ENCODE assay signal across 21 mouse cellular contexts in the genomic region with DNA sequence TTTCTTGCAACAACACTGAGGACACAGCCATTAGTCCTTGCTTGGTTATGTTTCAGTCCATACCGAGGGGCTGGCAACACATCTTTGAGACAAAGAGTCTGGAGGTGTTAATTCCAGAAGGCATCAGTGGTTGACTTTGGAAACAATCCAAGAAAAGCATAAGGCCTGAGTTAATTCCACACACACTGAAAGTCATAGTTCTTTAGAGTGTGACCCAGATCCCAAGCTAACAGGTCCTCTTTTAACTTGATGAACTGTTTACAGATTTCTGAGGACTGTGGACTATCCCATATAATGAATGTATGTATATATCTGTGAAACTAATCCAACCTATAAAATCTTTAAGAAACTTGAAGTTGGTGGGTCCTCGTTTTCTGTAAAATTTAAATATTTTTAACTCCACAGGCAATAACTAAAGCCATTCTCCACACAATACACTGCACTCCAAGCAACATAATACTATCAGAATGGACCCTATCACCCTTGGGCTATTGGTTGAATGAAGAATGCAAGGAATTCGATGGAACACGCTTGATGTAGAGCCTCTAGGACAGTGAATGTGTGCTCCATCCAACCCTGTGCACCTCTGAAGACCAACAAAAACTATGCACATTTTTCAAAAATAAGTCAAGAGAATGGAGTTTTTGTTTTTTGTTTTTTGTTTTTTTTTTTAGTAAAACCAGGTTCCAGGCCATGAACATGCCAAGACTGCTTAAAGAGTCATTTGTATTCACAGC. TPM values are rescaled to one million over a fixed set of nuclear protein-coding genes. Genes with fewer than 3 reads are reported as not detected.
DNase-seq lines count a peak whose midpoint lies in the region; ATAC-seq and TF ChIP-seq lines count a peak whose summit lies in the region.
"Had no signal": no experiment of that assay in that cellular context is flagged by ENCODE, and none has a peak within 500 bp of the region (broad histone marks: within the 10 kb centered on the region; RNA-seq: fewer than 3 reads in every experiment).

No protein-coding gene starts in this region.

- WGBS in hindbrain, postnatal 0 days, result 80% methylated on average over 4 of the region's 4 CpGs
- WGBS in hindbrain, embryonic 12.5 days, result 88% methylated on average over 4 of the region's 4 CpGs
- WGBS in limb, embryonic 12.5 days, result 63% methylated on average over 4 of the region's 4 CpGs
- 85% methylated on average over 4 of the region's 4 CpGs for WGBS in limb, embryonic 10.5 days

- TF ChIP-seq CTCF in hindbrain, postnatal 0 days (IDR thresholded peaks at IDR 0.05; ENCODE audit: low read depth), result no peak

- H3K27ac ChIP-seq in hindbrain, postnatal 0 days, result no peak overlapping the region
- no peak overlapping the region for H3K27ac ChIP-seq in hindbrain, embryonic 12.5 days
- H3K27ac ChIP-seq in limb, embryonic 12.5 days, result peak overlapping the region; percentile 70; the same call in 1 of the 2 replicates
- no peak overlapping the region for H3K27ac ChIP-seq in limb, embryonic 10.5 days
- H3K27ac ChIP-seq: embryonic facial prominence, embryonic 13.5 days; forebrain, embryonic 13.5 days; heart, embryonic 13.5 days; hindbrain, embryonic 13.5 days had no signal

- H3K4me3 ChIP-seq in hindbrain, postnatal 0 days (ENCODE audit: low read length), result no peak overlapping the region
- no peak overlapping the region for H3K4me3 ChIP-seq in hindbrain, embryonic 12.5 days
- no peak overlapping the region for H3K4me3 ChIP-seq in limb, embryonic 12.5 days (replicated peaks)
- no peak overlapping the region for H3K4me3 ChIP-seq in limb, embryonic 10.5 days
- H3K4me3 ChIP-seq: embryonic facial prominence, embryonic 13.5 days; forebrain, embryonic 13.5 days; heart, embryonic 13.5 days; hindbrain, embryonic 13.5 days had no signal

- H3K27me3 ChIP-seq in hindbrain, postnatal 0 days (ENCODE audit: insufficient read depth, low read length), result no peaks in the 10 kb centered on the region
- no peaks in the 10 kb centered on the region for H3K27me3 ChIP-seq in hindbrain, embryonic 12.5 days
- no peaks in the 10 kb centered on the region for H3K27me3 ChIP-seq in limb, embryonic 12.5 days
- no peaks in the 10 kb centered on the region for H3K27me3 ChIP-seq in limb, embryonic 10.5 days (ENCODE audit: low read depth, poor library complexity, severe bottlenecking)
- H3K27me3 ChIP-seq: embryonic facial prominence, embryonic 13.5 days; forebrain, embryonic 13.5 days; heart, embryonic 13.5 days; hindbrain, embryonic 13.5 days had no signal

- no peak overlapping the region for H3K9ac ChIP-seq in hindbrain, postnatal 0 days (replicated peaks; ENCODE audit: low read length)
- no peak overlapping the region for H3K9ac ChIP-seq in hindbrain, embryonic 12.5 days
- H3K9ac ChIP-seq in limb, embryonic 12.5 days (replicated peaks), result no peak overlapping the region
- H3K9ac ChIP-seq: embryonic facial prominence, embryonic 13.5 days; forebrain, embryonic 13.5 days; forebrain, postnatal 0 days; heart, embryonic 13.5 days; hindbrain, embryonic 13.5 days had no signal

- no peaks in the 10 kb centered on the region for H3K36me3 ChIP-seq in hindbrain, postnatal 0 days (ENCODE audit: insufficient read depth, low read length)
- H3K36me3 ChIP-seq in hindbrain, embryonic 12.5 days, result no peaks in the 10 kb centered on the region
- no peaks in the 10 kb centered on the region for H3K36me3 ChIP-seq in limb, embryonic 12.5 days
- H3K36me3 ChIP-seq in limb, embryonic 10.5 days, result no peaks in the 10 kb centered on the region
- H3K36me3 ChIP-seq: embryonic facial prominence, embryonic 13.5 days; heart, embryonic 13.5 days; hindbrain, embryonic 13.5 days had no signal

- peak; percentile 14 for DNase-seq in hindbrain, postnatal 0 days (ENCODE audit: low spot score)
- DNase-seq in limb, embryonic 10.5 days (ENCODE audit: low spot score), result no peak
- peak; percentile 16 for DNase-seq in MN1 (ENCODE audit: low spot score)
- DNase-seq in brain, adult 2 months (ENCODE audit: low read depth, low spot score), result peak; percentile 12
- no peak for DNase-seq in urinary bladder, adult 2 months (ENCODE audit: low spot score)
- DNase-seq in gastrocnemius, postnatal 4 days (ENCODE audit: low spot score in 2 of 2), result no peak
- DNase-seq: adrenal gland, adult 8-10 months; adrenal gland, postnatal 36 days; cerebellum, adult 11-12 months; cerebellum, adult 9-11 months; cerebellum, postnatal 36 days; forebrain, postnatal 0 days; gastrocnemius, postnatal 14 days; heart, postnatal 4 days had no signal

- ATAC-seq in hindbrain, postnatal 0 days, result no peak
- no peak for ATAC-seq in hindbrain, embryonic 12.5 days (ENCODE audit: low FRiP score)
- ATAC-seq in limb, embryonic 12.5 days (ENCODE audit: insufficient number of reproducible peaks, insufficient read depth, low FRiP score, low TSS enrichment, low read depth), result no peak; the same call in 1 of the 2 replicates
- ATAC-seq: forebrain, embryonic 13.5 days; forebrain, postnatal 0 days had no signal

- H3K4me2 ChIP-seq in hindbrain, postnatal 0 days (ENCODE audit: low read depth, low read length), result no peak overlapping the region
- H3K4me2 ChIP-seq in hindbrain, embryonic 12.5 days (replicated peaks), result no peak overlapping the region
- no peak overlapping the region for H3K4me2 ChIP-seq in limb, embryonic 12.5 days
- H3K4me2 ChIP-seq: embryonic facial prominence, embryonic 13.5 days; forebrain, embryonic 13.5 days; heart, embryonic 13.5 days; hindbrain, embryonic 13.5 days had no signal

- no peaks in the 10 kb centered on the region for H3K9me3 ChIP-seq in hindbrain, postnatal 0 days (ENCODE audit: low read length)
- H3K9me3 ChIP-seq in hindbrain, embryonic 12.5 days (replicated peaks), result no peaks in the 10 kb centered on the region
- no peaks in the 10 kb centered on the region for H3K9me3 ChIP-seq in limb, embryonic 12.5 days
- no peaks in the 10 kb centered on the region for H3K9me3 ChIP-seq in limb, embryonic 10.5 days (replicated peaks)
- H3K9me3 ChIP-seq: embryonic facial prominence, embryonic 13.5 days; forebrain, embryonic 13.5 days; heart, embryonic 13.5 days; hindbrain, embryonic 13.5 days had no signal

- no peaks in the 10 kb centered on the region for H3K4me1 ChIP-seq in hindbrain, postnatal 0 days (ENCODE audit: insufficient read depth, low read length)
- no peaks in the 10 kb centered on the region for H3K4me1 ChIP-seq in hindbrain, embryonic 12.5 days
- no peaks in the 10 kb centered on the region; the same call in 1 of the 2 replicates for H3K4me1 ChIP-seq in limb, embryonic 12.5 days (replicated peaks)
- H3K4me1 ChIP-seq in limb, embryonic 10.5 days, result no peaks in the 10 kb centered on the region
- H3K4me1 ChIP-seq: embryonic facial prominence, embryonic 13.5 days; forebrain, embryonic 13.5 days; hindbrain, embryonic 13.5 days had no signal

RNA-seq across cellular contexts. Expression of a gene that starts 15.8 kb away (rescaled TPM):
- total RNA-seq in hindbrain, postnatal 0 days (2014; rRNA removed), result 1.1 and 2.0 TPM in 2 replicates
- 0.15 and 0.16 TPM in 2 replicates for polyA plus RNA-seq in hindbrain, postnatal 0 days (2015; fragmentation: Nextera tagmentation; extraction: Ambion mirVana)
- polyA plus RNA-seq in hindbrain, embryonic 12.5 days (2016; fragmentation: Nextera tagmentation; extraction: Ambion mirVana), result 0.20 and 0.48 TPM in 2 replicates
- 0.37 and 0.73 TPM in 2 replicates for polyA plus RNA-seq in limb, embryonic 12.5 days (2016; fragmentation: Nextera tagmentation; extraction: Ambion mirVana)
- 0.33 and 0.99 TPM in 2 replicates for polyA plus RNA-seq in limb, embryonic 10.5 days (2016; fragmentation: Nextera tagmentation; extraction: Ambion mirVana)
- polyA plus RNA-seq in urinary bladder, adult 2 months (2012; rRNA removed), result 9.7 and 13.3 TPM in 2 replicates
- under 1 TPM; 0.26 to 0.27 TPM for total RNA-seq in gastrocnemius, postnatal 4 days (2021)
- total RNA-seq: gastrocnemius, adult 18-20 months had no signal
- polyA plus RNA-seq: hindbrain, embryonic 13.5 days had no signal

Comparison
In these comparisons a context has a peak if more than half of its experiments do, and no peak if none do; other contexts are left out.
1. DNase-seq: peak in hindbrain, postnatal 0 days (single experiment), MN1 (single experiment) and brain, adult 2 months (single experiment); none in limb, embryonic 10.5 days (single experiment), urinary bladder, adult 2 months (single experiment) and gastrocnemius, postnatal 4 days (0 of 2).